Mouse (Mus musculus): ENCODE results near the gene Sqstm1.

- TF ChIP-seq POLR2A (IDR thresholded peaks at IDR 0.05; ENCODE audit: low read depth, low read length) = no peak
- TF ChIP-seq CTCF (IDR thresholded peaks at IDR 0.05; ENCODE audit: extremely low read depth, insufficient read length, insufficient replicate concordance, low read depth, low read length) = no peak
These were observed 33.5 kb downstream of the Sqstm1 start for GRCm38 (mm10) chr11:50177111-50177510.
